Mouse (Mus musculus) forebrain, embryonic 12.5 days (tissue): ENCODE measurements around the gene Prkcb. TPM values are rescaled to one million over a fixed set of nuclear protein-coding genes. Genes with fewer than 3 reads are reported as not detected.

ENCODE experiments used
- ATAC-seq: fragments of 200-750 bp; cut with Nextera tagmentation; 2 replicates; pipeline ENCODE4 v1.8.0; 2017; ENCODE audit warnings: moderate TSS enrichment; ENCODE audit not compliant: low FRiP score
- H3K27ac ChIP-seq: fragments of 300-500 bp; sonication (generic); 2 replicates; pipeline ENCODE4 v1.5.1; 2016; ENCODE audit warnings: mild to moderate bottlenecking
- H3K27me3 ChIP-seq: fragments of 300-500 bp; sonication (generic); 2 replicates; pipeline ENCODE4 v1.6.1; 2016; ENCODE audit warnings: mild to moderate bottlenecking
- H3K36me3 ChIP-seq: fragments of 300-500 bp; sonication (generic); replicated peaks from 2 replicates; pipeline ENCODE4 v1.6.1; 2016; ENCODE audit warnings: mild to moderate bottlenecking
- H3K4me1 ChIP-seq: fragments of 300-500 bp; sonication (generic); 2 replicates; pipeline ENCODE4 v1.6.1; 2016
- H3K4me2 ChIP-seq: fragments of 300-500 bp; sonication (generic); 2 replicates; pipeline ENCODE4 v1.6.1; 2016; ENCODE audit warnings: mild to moderate bottlenecking, moderate library complexity
- H3K4me3 ChIP-seq: fragments of 300-500 bp; sonication (generic); replicated peaks from 2 replicates; pipeline ENCODE4 v1.5.1; 2016; ENCODE audit warnings: mild to moderate bottlenecking
- H3K9ac ChIP-seq: fragments of 300-500 bp; sonication (generic); 2 replicates; pipeline ENCODE4 v1.6.1; 2016; ENCODE audit warnings: mild to moderate bottlenecking
- H3K9me3 ChIP-seq: fragments of 300-500 bp; sonication (generic); 2 replicates; pipeline ENCODE4 v1.6.1; 2016
- WGBS: fragments of 180-500 bp; shearing (Covaris S2); methylation state at CpG from one replicate; pipeline ENCODE4 v1.1.7; 2016; 5-methylcytosine and 5-hydroxymethylcytosine counted together
- polyA plus RNA-seq: library from polyadenylated mRNA; unstranded; fragments of >200 nt; fragmentation: Nextera tagmentation; extraction: Ambion mirVana; gene quantifications from 2 replicates; pipeline ENCODE4 v1.2.1, GENCODE M21; 2016

The Prkcb gene
- polyA plus RNA-seq, 1 experiment from 2014 or later, result 18.5 TPM

- Histone ChIP-seq H3K4me1 (no peaks in the 10 kb centered on the region), H3K27me3 (no peaks in the 10 kb centered on the region), H3K27ac (no peak overlapping the region), H3K9me3 (no peaks in the 10 kb centered on the region), H3K4me2 (no peak overlapping the region), H3K4me3 (no peak overlapping the region), H3K36me3 (no peaks in the 10 kb centered on the region), H3K9ac (no peak overlapping the region)
- ATAC-seq, result no peak
- 93% methylated on average over 9 of the region's 9 CpGs for WGBS
Observed at GRCm38 (mm10) chr7:122415387-122415786, 126.8 kb downstream of the Prkcb start.

DNA sequence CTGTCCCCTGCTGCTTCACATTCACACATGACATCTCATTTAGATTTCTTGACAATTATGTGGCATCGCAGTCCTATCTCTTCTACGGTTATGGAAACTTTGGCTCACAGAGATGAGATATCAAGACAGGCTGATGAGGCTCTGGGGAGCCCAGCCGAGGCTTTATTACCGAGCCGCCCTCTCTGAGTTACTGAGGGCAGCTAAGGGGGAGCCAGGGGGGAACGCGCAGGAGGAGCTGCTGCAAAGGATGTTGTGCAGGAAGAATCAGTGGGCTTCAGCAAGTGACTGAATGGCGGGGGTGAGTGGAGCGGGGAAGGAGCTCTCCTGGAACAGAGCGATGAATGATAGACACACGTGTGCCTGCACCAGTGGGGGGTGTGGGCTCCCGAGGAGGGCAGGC is 127.4 kb downstream of the Prkcb start:
- ATAC-seq, result no peak

GRCm38 (mm10) chr7:122418551-122418950 is 130.0 kb downstream of the Prkcb start:
- 88% methylated on average over 3 of the region's 3 CpGs for WGBS
- peaks cover 2% of the 10 kb centered on the region for H3K4me1 ChIP-seq
- H3K4me3 ChIP-seq, result no peak overlapping the region
- H3K27me3 ChIP-seq, result no peaks in the 10 kb centered on the region
- ATAC-seq, result no peak
- no peak overlapping the region for H3K27ac ChIP-seq
- no peaks in the 10 kb centered on the region for H3K36me3 ChIP-seq
- H3K4me2 ChIP-seq, result no peak overlapping the region
- no peak overlapping the region for H3K9ac ChIP-seq
- H3K9me3 ChIP-seq, result no peaks in the 10 kb centered on the region

More for the DNA sequence above, 127.4 kb downstream of the Prkcb start:
- Histone ChIP-seq H3K4me1 (no peaks in the 10 kb centered on the region), H3K27me3 (no peaks in the 10 kb centered on the region), H3K4me2 (no peak overlapping the region), H3K4me3 (no peak overlapping the region), H3K9me3 (no peaks in the 10 kb centered on the region), H3K27ac (no peak overlapping the region), H3K9ac (no peak overlapping the region), H3K36me3 (no peaks in the 10 kb centered on the region)
- 74% methylated on average over 12 of the region's 12 CpGs for WGBS

- Histone ChIP-seq H3K9ac (no peak overlapping the region), H3K27me3 (no peaks in the 10 kb centered on the region), H3K36me3 (no peaks in the 10 kb centered on the region), H3K9me3 (no peaks in the 10 kb centered on the region), H3K4me3 (no peak overlapping the region), H3K4me1 (peaks cover 5% of the 10 kb centered on the region), H3K4me2 (no peak overlapping the region), H3K27ac (no peak overlapping the region)
- ATAC-seq, result no peak
- 50% methylated on average over 4 of the region's 4 CpGs for WGBS
Observed at GRCm38 (mm10) chr7:122423816-122424215, 135.3 kb downstream of the Prkcb start.

DNA sequence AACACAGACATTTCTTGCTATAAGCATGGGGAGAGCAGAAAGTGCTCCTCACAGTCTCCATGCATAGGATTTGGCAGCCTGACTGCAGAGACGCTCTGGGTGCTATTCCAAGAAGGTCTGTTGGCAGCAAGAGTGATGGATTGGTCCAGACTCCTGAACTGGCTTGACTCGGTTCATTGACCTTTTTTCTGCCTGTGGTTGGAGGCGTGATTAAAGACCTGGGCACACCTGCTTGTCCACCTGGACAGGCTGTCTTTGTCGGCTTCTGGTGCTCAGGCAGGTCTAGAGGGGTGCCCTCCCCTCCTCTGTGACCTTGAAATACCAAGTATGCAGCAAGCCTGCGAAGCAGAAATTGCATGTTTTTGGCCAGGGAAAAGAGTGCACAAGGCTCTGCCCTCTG is 140.6 kb downstream of the Prkcb start:
- H3K9me3 ChIP-seq, result no peaks in the 10 kb centered on the region
- H3K27me3 ChIP-seq, result no peaks in the 10 kb centered on the region
- no peak overlapping the region for H3K9ac ChIP-seq
- ATAC-seq, result no peak
- WGBS, result 85% methylated on average over 5 of the region's 5 CpGs
- H3K4me2 ChIP-seq, result no peak overlapping the region
- H3K4me3 ChIP-seq, result no peak overlapping the region
- H3K27ac ChIP-seq, result no peak overlapping the region
- H3K36me3 ChIP-seq, result no peaks in the 10 kb centered on the region
- no peaks in the 10 kb centered on the region for H3K4me1 ChIP-seq

- Histone ChIP-seq H3K4me3 (no peak overlapping the region), H3K27me3 (no peaks in the 10 kb centered on the region), H3K4me2 (no peak overlapping the region), H3K4me1 (no peaks in the 10 kb centered on the region), H3K36me3 (no peaks in the 10 kb centered on the region), H3K9me3 (no peaks in the 10 kb centered on the region), H3K9ac (no peak overlapping the region), H3K27ac (no peak overlapping the region)
- WGBS, result 89% methylated on average over 4 of the region's 4 CpGs
- no peak for ATAC-seq
Observed at GRCm38 (mm10) chr7:122432401-122432800, 143.8 kb downstream of the Prkcb start.

DNA sequence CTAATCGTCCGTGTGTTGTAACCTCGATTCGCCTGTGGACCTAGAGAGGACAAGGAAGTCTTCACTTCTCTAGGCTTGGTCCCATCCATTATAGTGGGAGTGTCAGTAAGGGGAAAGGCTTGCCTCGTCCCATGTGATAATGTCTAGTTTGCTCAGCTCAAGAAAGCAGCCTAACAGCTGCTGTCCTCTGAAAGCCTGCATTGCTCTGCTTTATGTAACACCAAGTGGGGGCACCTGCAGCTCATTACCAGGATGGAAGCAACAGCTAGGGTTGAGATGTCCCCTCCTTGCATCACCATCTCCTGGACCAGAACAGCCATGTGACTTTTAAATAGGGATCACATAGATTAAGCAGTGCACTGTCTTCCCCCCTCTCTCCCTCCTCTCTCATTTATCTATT is 144.8 kb downstream of the Prkcb start:
- 93% methylated on average over 5 of the region's 5 CpGs for WGBS
- H3K27ac ChIP-seq, result no peak overlapping the region
- H3K4me1 ChIP-seq, result no peaks in the 10 kb centered on the region
- H3K4me3 ChIP-seq, result no peak overlapping the region
- no peaks in the 10 kb centered on the region for H3K36me3 ChIP-seq
- H3K9ac ChIP-seq, result no peak overlapping the region
- no peak overlapping the region for H3K4me2 ChIP-seq
- H3K9me3 ChIP-seq, result no peaks in the 10 kb centered on the region
- no peaks in the 10 kb centered on the region for H3K27me3 ChIP-seq
- no peak for ATAC-seq

DNA sequence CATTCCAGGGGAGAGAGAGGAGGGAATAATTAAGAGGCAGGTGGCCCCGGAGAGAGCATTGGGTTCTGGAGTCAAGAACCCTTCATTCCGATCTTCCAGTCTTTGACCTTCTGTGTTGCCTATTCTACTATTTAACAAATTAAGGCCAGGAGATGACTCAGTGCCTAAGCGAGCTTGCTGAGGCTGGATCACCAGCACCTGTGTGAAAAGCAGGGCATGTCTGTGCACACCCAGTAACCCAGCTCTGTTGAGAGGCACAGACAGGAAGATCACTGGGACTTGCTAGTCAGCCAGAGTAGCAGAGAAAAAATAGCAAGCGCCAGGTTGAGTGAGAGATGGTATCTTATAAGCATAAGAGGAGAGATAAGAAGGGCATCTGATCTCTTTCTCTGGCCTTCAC is 146.4 kb downstream of the Prkcb start:
- 87% methylated on average over 4 of the region's 4 CpGs for WGBS
- H3K4me2 ChIP-seq, result no peak overlapping the region

GRCm38 (mm10) chr7:122435561-122435960 is 147.0 kb downstream of the Prkcb start:
- no peak for ATAC-seq
- H3K9ac ChIP-seq, result no peak overlapping the region
- H3K36me3 ChIP-seq, result no peaks in the 10 kb centered on the region
- no peak overlapping the region for H3K4me3 ChIP-seq
- no peaks in the 10 kb centered on the region for H3K9me3 ChIP-seq
- H3K27ac ChIP-seq, result no peak overlapping the region
- H3K4me1 ChIP-seq, result no peaks in the 10 kb centered on the region
- WGBS, result 87% methylated on average over 7 of the region's 7 CpGs
- H3K4me2 ChIP-seq, result no peak overlapping the region
- no peaks in the 10 kb centered on the region for H3K27me3 ChIP-seq

More for the DNA sequence above, 146.4 kb downstream of the Prkcb start:
- H3K36me3 ChIP-seq, result no peaks in the 10 kb centered on the region
- H3K27ac ChIP-seq, result no peak overlapping the region
- ATAC-seq, result no peak
- no peaks in the 10 kb centered on the region for H3K9me3 ChIP-seq
- no peak overlapping the region for H3K9ac ChIP-seq
- no peaks in the 10 kb centered on the region for H3K27me3 ChIP-seq
- H3K4me1 ChIP-seq, result no peaks in the 10 kb centered on the region
- no peak overlapping the region for H3K4me3 ChIP-seq

GRCm38 (mm10) chr7:122437390-122437789 is 148.8 kb downstream of the Prkcb start:
- WGBS, result 96% methylated on average over 1 of the region's 1 CpGs
- Histone ChIP-seq H3K9me3 (no peaks in the 10 kb centered on the region), H3K36me3 (no peaks in the 10 kb centered on the region), H3K4me1 (no peaks in the 10 kb centered on the region), H3K4me3 (no peak overlapping the region), H3K4me2 (no peak overlapping the region), H3K9ac (no peak overlapping the region), H3K27ac (no peak overlapping the region), H3K27me3 (no peaks in the 10 kb centered on the region)
- ATAC-seq, result no peak

DNA sequence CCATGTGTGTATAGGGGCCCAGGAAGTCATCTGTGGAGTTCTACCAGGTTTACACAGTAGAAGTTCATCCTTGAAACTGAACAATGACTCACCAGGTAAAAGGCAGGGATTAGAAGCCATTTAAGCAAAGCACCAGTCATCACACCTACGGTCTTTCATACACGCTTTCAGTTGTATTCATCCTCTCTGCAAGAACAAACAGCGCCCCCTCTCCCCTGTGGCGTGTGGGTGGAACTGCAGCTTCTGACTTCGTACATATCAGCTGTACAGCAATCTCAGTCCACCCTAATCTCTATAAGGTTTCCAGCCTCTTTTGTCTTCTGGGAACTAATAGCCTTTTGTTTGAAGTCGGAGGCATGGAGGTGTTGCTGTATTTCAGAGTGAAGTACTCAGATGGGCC is 156.5 kb downstream of the Prkcb start:
- Histone ChIP-seq H3K27ac (no peak overlapping the region), H3K9me3 (no peaks in the 10 kb centered on the region), H3K4me1 (no peaks in the 10 kb centered on the region), H3K4me2 (no peak overlapping the region), H3K4me3 (no peak overlapping the region), H3K27me3 (no peaks in the 10 kb centered on the region), H3K9ac (no peak overlapping the region), H3K36me3 (no peaks in the 10 kb centered on the region)
- 58% methylated on average over 6 of the region's 6 CpGs for WGBS
- no peak for ATAC-seq

DNA sequence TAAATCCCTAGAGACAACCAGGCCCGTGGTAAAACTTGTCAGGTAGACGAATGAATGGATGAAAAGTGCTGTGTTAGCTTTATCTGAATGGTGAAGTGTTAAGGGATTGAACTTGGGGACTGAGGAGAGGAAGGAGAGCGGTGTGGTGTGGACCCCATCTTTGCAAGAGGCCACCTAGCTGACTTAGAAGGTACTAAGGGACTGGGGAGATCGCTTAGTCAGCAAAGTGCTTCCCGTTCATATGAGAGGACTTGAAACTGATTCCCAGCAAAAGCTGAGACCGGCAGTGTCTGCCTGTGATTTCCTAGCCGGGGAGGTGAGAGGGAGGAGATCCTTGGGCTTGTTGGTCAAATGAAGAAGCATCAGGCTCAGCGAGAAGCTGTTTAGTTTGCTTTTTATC is 164.1 kb downstream of the Prkcb start:
- WGBS, result 84% methylated on average over 8 of the region's 8 CpGs

DNA sequence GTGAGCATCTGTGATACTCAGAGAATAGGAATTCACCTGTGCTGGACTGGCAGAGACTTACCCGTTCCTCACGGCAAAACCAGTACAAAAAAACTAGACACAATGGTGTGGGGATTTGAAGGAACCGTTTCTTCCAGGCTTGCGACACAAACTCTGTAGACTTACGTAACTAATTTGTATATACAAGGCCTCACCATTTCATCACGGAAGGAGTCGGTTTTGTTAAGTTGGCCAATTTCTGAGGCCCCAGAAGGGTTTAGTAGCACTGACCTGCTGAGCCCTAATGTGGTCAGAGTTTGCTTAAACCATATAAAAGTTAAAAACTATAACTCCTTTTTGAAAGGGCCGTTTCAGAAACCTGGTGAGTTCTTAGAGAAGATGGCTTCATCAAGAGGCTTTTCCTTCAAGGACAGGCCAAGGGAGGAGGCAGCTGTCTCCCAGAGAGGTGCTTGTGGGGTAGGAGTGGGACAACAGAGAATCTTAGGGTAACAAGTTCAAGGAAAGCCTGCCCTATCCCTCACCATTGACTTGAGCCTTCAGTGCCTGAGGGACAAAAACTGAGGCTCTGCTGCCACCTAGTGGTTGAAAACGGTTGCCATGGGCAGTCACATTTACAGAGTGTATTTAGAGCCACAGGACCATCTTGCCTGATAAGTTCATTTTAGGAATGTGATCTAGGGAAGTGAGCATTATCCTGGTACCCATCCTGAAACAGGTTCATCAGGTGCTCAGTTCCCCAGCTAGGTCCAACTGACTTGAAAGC is 170.8 kb downstream of the Prkcb start:
- peak; percentile 53; the same call in 1 of the 2 replicates for ATAC-seq
- no peaks in the 10 kb centered on the region for H3K36me3 ChIP-seq
- H3K27ac ChIP-seq, result no peak overlapping the region
- WGBS, result 73% methylated on average over 9 of the region's 9 CpGs
- no peak overlapping the region for H3K4me2 ChIP-seq
- no peak overlapping the region for H3K4me3 ChIP-seq
- no peak overlapping the region for H3K9ac ChIP-seq
- H3K9me3 ChIP-seq, result no peaks in the 10 kb centered on the region
- H3K4me1 ChIP-seq, result no peaks in the 10 kb centered on the region
- H3K27me3 ChIP-seq, result no peaks in the 10 kb centered on the region

More for the DNA sequence above, 164.1 kb downstream of the Prkcb start:
- Histone ChIP-seq H3K4me1 (no peaks in the 10 kb centered on the region), H3K36me3 (no peaks in the 10 kb centered on the region), H3K4me3 (no peak overlapping the region), H3K9me3 (no peaks in the 10 kb centered on the region), H3K9ac (no peak overlapping the region), H3K27me3 (no peaks in the 10 kb centered on the region), H3K27ac (no peak overlapping the region), H3K4me2 (no peak overlapping the region)
- ATAC-seq, result no peak
